Mouse (Mus musculus) adrenal gland, adult (tissue): ENCODE measurements around the gene Isca2.

ENCODE experiments used
- DNase-seq, 2 experiments: peaks; one replicate each; pipeline ENCODE4 v3.0.0; 2022 to 2023; ENCODE audit warnings: low spot score in 1 of 2; ENCODE audit not compliant: inconsistent age in 2 of 2

Isca2 gene

DNA sequence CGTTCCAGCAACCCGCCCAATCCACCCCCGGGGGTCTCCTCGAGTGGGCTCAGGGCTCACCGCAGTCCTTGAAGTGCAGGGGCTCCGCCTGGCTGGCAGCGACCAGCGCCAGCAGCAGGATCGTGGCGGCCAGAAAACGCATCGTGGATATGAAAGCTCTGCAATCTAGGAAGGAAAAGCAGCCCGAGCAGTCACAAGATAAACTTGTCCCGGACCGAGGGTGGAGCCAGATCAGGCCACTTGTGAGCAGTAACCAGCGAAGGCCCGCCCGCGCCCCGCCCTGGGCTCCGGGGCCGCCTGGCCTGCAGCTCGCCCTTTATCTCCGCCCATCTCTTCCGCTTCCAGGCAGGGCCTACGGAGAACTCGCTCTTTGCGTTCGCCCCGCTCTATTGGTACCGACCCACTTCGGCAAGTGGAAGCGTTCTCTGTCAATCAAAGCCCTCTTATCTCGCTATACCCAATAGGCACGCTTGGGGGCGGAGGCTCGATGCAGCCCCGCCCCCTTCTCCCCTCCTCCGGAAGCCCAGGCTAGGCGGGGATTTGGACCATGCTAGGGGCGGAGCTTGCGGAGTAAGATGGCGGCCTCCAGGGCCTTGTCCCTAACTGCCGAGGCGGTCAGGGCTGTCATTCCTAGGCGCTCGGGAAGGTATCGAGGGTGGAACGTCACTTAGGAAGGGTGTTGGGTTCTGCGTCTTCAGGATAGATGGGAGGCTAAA, at the start of gene Isca2, which contains the start of gene Npc2:
Gene Isca2, plus strand, starts transcription at position 526 of the 716 bp plus-strand sequence.
Gene Npc2, minus strand, starts transcription at position 427 of the 716 bp plus-strand sequence.
- DNase-seq: peak; percentile 99

GRCm38 (mm10) chr12:84726391-84726790, 46.7 kb upstream of the Isca2 start:
- DNase-seq: no peak

DNA sequence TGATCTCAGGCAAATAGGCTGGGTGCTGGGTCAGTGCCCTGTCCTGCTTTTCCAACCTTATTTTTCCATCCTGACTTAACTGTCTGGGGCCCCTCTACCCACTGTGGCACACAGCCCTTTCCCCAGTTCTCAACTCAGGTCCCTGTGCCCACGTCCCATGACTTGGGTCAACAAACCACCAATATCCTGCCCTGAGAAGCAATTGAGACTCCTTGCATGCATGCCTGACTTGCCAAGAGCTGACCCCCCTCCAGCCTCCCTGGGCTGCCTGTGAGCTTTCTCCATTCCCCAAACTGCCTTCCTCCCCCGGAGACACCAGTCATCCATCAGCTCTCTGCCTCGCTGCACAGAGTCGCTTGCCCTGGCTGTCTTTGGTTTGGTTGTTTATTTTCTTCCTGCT, 46.1 kb upstream of the Isca2 start:
- DNase-seq: no peak

DNA sequence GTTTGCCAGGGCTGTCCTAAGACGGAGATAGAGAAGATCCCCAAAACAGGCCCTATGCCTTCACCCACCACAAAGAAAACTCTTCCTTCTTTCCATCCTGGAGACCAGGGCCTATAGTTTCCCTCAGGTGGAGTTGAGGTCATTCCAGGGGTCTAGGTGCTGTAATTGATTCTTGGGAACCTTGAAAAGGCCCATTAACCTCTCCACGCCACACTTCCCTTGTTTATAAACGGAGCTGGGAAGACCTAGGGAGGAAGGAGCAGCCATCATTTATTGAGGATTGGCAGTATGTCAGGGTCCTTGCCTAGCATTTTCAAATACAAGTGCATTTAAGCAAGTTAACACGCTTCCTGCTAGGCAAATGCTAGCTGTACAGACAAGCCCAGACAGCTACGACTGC, 45.6 kb upstream of the Isca2 start:
- DNase-seq: no peak

DNA sequence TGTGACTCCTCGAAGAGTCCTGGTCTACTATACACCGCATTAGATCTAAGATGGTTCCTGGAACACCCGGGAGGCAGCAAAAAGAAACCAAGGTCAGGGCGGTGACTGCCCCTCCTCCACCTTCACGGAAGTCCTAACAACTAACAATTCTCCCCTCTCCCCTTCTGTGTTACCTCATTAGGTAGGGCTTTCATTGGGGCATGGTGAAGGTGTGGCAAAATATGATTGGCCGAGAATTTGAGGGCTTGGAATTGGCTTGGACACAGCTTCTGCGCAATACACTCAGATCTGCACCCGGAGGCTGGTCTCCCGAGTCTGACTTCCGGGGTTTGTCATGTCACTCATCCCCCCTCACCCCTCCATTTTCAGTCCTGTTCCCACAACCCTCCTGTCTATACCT, 44.6 kb upstream of the Isca2 start:
- DNase-seq: no peak

- no peak for DNase-seq
Measured at GRCm38 (mm10) chr12:84733366-84733765, 39.7 kb upstream of the Isca2 start.

DNA sequence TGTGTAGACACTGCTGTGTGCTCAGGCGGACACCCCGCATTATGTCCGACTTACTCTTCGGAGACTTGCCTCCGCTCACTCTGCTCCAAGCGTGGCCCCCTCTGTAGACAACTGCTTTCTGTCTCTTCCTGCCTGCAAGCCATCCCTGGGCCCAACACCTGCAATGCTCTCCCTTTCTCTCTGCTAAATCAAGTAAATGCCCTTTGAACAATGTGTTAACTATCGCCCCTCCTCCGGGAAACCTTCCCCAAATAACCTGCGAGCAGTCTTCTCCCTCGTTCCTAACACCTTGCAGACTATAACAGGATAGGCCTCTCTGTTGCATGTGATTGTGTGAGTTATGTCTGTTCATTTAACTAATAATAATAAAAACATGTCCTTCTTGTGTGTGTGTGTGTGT, 29.6 kb upstream of the Isca2 start:
- no peak for DNase-seq

GRCm38 (mm10) chr12:84745700-84746099, 27.4 kb upstream of the Isca2 start:
- DNase-seq: no peak

DNA sequence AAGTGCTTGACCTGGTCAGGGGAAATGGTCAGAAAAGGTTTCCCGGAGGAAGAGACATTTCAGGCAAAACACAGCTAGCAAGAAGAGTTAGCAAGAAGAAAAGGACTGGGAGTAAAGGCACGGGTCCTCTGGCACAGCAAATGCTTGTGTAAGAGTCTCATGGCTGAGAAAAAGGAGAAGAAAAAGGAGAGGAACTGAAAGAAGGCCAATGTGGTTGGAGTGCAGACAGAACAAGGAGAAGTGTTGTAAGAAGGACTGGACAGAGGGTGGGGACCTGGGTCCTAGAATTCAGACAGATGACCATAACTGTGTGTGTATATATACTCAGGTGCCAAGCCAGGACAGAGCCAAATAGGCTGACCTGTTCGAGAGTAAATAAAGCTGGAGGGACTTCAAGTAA, 24.9 kb upstream of the Isca2 start:
- DNase-seq: no peak

DNA sequence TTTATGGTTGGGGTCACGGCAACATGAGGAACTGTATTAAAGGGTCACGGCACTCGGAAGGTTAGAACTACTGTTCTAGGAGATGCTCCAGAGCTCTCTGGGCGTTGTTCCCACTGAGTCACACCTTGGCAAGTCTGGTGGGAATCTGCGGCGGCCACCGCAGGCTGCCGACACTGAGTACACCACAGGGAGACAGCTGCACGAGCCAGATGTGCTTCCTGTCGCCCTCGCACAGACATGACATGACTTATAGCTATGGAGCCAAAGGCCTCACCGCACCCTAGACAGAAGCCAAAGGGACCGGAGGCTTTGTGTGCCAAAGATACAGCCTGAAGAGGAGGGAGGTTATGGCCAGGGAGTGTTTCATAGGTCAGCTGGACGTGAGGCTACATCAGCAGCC, 22.4 kb upstream of the Isca2 start:
- peak; percentile 47 to 67 for DNase-seq

GRCm38 (mm10) chr12:84752131-84752977, 20.7 kb upstream of the Isca2 start:
- peak in 1 of 2 experiments; percentile 41 for DNase-seq

DNA sequence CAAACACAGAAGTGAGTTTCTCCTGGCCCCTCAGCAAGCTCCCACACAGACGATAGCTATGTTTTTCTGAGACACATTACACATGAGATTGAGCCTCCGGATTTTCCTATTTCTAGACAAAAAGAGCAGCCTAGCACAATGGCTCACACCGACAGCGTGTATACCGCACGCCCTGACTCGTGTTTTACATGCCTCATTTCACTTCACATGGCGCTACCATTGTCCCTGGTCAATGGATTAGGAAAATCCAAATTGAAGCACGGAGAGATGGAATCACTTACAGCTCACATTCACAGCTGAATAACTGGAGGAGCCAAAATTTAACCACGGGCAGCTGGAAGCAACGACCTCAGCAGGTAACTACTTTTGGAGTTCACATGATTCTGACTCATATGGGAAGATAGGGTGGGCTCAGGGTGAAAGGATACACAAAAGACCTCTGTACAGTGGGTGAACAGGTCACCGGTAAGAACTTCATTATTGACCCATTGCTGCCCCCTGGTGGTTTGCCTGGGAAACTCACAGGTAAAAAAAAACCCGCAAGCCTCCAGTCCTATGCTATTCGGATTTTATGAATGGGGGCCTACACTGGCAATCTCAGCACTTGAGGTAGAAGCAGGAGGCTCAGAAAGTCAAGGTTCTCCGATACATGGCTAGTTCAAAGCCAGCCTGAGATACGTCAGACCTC, 17.9 kb upstream of the Isca2 start:
- peak; percentile 33 to 81 for DNase-seq

DNA sequence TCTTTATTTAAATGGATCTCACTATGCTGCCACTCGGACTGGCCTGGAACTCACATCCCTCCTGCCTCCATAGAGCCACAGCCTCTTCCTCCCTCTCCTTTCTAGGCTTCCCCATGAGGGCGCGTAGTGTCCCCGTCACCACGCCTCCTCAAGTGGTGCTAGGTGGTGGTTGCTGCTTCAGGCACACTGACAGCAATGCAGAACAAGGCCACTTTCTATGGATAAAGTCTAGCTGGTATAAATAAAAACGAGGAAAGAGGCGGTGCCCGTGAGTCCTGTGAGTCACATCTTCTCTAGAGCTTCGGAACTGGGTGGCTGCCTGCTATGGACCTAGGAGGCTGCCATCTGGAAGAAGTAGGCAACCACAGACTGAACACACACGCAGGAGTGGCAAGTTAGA, 17.0 kb upstream of the Isca2 start:
- DNase-seq: no peak

- DNase-seq: no peak
Measured at GRCm38 (mm10) chr12:84759063-84759462, 14.0 kb upstream of the Isca2 start.

DNA sequence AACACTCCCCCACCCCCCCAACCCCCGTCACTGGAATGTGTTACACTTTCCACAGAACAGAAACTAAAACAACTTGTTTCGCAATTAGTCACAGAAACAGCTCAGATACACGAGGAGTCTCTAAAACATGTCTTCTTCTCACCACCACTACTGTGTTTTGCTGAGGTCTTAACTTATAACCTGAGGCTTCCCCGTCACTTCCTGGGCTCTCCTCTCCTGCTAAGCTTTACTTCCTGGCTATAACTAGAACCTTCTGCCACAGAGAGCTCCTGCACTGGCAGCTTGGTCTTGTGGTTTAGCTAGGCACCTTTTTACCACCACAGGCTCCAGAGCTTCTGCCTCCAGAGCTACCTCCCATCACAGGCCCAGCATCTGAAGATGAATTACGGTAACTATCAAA, 10.5 kb upstream of the Isca2 start:
- peak in 1 of 2 experiments; percentile 46 for DNase-seq

- no peak for DNase-seq
Measured at GRCm38 (mm10) chr12:84763577-84764218, 9.4 kb upstream of the Isca2 start.

DNA sequence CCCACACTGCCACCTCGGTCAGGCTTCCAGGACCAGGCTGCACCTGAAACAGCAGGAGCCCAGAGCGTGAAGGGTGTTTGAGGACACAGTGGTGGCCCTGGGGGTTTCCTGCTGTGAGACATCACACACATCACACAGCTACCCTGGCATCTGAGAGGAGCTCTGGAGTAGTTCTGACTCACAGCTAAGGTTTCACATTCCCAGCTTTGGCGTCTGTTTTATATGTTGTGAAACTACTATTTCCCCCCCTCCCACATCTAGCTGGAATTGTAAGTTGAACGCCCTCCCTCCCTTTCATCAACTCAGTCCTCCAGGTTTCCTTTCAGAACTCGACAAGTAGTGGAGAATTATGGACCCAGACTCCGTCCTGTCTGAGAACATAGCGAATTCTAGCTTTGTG, 8.3 kb upstream of the Isca2 start:
- DNase-seq: no peak

DNA sequence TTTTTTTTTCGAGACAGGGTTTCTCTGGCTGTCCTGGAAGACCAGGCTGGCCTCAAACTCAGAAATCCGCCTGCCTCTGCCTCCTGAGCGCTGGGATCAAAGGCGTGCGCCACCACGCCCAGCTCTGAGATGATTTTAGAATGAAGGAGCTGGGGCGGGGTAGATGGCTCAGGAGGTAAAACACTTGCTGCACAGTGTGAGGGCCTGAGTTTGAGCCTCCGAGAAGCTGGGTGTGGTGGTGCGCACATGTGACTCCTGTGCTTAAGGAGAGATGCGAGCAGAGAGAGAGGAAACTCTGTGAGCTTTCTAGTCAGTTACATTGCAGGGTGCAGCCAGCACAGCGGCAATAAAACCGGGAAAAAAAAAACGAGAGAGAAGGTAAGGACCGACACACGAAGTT, 7.5 kb upstream of the Isca2 start:
- no peak for DNase-seq

GRCm38 (mm10) chr12:84766113-84766735, 6.8 kb upstream of the Isca2 start:
- DNase-seq: no peak

- no peak for DNase-seq
Measured at GRCm38 (mm10) chr12:84767510-84767909, 5.5 kb upstream of the Isca2 start.

DNA sequence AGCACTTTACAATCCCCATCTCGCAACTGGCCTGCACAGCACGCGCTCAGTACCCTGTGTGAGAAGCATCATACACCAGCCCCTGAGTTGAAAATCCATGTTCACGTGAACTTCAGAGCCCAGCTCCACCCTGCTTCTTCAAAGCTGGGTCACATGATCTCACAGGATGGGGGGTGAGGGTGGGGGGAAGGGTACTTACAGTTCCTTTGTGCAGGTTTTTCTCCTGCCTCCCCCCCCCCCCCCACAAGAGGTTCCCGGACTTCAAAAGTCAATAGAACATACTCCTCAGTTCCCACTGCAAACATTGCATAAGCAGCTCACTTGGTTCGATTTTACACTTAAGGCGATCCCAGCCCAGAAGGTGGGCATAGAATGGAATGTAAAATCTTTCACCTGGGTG, 3.4 kb upstream of the Isca2 start:
- no peak for DNase-seq
